Mouse (Mus musculus) lung, embryonic 16.5 days (tissue): ENCODE results near the gene 4930556J24Rik. TPM values are rescaled to one million over a fixed set of nuclear protein-coding genes. Genes with fewer than 3 reads are reported as not detected.
A peak's percentile ranks its signal among the peaks of the same experiment; 100 is the strongest.

Experiments
- ATAC-seq: fragments of 200-750 bp; cut with Nextera tagmentation; 2 replicates; pipeline ENCODE4 v1.8.0; 2017; ENCODE audit warnings: low read depth, mild to moderate bottlenecking, moderate library complexity
- H3K27ac ChIP-seq: fragments of 300-500 bp; sonication (generic); 2 replicates; pipeline ENCODE4 v1.5.1; 2014; ENCODE audit warnings: mild to moderate bottlenecking, control low read depth, low read length
- H3K27me3 ChIP-seq: fragments of 300-500 bp; sonication (generic); 2 replicates; pipeline ENCODE4 v1.6.1; 2014; ENCODE audit warnings: low read depth, low read length, mixed read lengths; ENCODE audit not compliant: control insufficient read depth, insufficient read depth
- H3K36me3 ChIP-seq: fragments of 300-500 bp; sonication (generic); 2 replicates; pipeline ENCODE4 v1.6.1; 2014; ENCODE audit warnings: low read length; ENCODE audit not compliant: control insufficient read depth, insufficient read depth
- H3K4me1 ChIP-seq: fragments of 300-500 bp; sonication (generic); replicated peaks from 2 replicates; pipeline ENCODE4 v1.6.1; 2014; ENCODE audit warnings: low read length, mixed read lengths; ENCODE audit not compliant: control insufficient read depth, insufficient read depth
- H3K4me2 ChIP-seq: fragments of 300-500 bp; sonication (generic); 2 replicates; pipeline ENCODE4 v1.6.1; 2014; ENCODE audit warnings: low read depth, low read length, control low read depth
- H3K4me3 ChIP-seq: fragments of 300-500 bp; sonication (generic); 2 replicates; pipeline ENCODE4 v1.5.1; 2014; ENCODE audit warnings: mild to moderate bottlenecking, low read length, control low read depth
- H3K9ac ChIP-seq: fragments of 300-500 bp; sonication (generic); 2 replicates; pipeline ENCODE4 v1.6.1; 2014; ENCODE audit warnings: low read length, control low read depth
- H3K9me3 ChIP-seq: fragments of 300-500 bp; sonication (generic); 2 replicates; pipeline ENCODE4 v1.6.1; 2016; ENCODE audit warnings: low read length; ENCODE audit not compliant: control insufficient read depth
- WGBS: fragments of 180-500 bp; shearing (Covaris S2); extraction: QIAGEN DNeasy Blood & Tissue Kit; methylation state at CpG from one replicate; pipeline ENCODE4 v1.1.7; 2014; 5-methylcytosine and 5-hydroxymethylcytosine counted together
- polyA plus RNA-seq: library from polyadenylated mRNA; unstranded; fragments of >200 nt; fragmentation: Nextera tagmentation; extraction: Ambion mirVana; gene quantifications from 2 replicates; pipeline ENCODE4 v1.2.1, GENCODE M21; 2015

4930556J24Rik gene
- polyA plus RNA-seq, 1 experiment from 2014 or later, result 0.38 TPM

DNA sequence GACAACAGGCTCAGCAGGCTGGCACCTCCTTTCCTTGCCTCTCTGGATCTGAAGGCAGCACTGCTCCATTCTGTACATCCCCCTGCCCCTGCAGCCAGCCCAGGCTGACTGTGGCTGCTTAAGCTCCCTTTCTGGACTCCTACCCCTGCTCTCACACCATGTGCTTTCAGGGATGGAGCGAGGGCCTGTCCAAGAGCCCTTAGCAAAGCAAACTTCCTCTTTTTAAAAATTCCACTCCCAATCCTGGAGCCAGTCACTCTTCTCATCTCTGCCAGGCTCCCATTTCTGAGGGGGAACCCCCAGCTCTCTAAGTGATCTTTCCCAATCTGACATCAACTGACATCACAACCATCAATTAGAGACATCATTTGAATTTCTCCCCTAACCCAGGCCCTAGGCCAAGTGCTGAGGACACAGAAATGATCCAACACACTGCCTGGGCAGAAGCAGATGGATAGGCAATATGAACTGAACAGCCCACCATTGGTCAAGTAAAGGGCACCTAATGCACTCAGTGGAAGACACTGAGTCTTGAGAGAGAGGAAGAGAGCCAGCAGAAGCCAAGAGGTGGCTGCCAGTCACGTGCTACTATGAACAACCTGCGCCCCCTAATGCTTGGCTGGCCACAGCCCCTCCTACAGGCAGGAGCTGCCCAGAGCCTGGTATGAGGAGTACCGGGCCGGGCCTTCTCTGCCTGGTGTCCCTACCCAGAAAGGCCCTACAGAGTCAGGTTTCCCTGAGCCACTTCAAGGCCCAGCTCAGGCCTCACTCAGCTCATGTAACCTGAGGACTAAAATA lies 65.9 kb downstream of the 4930556J24Rik start:
- WGBS, result 53% methylated on average over 5 of the region's 5 CpGs
- no peak overlapping the region for H3K9ac ChIP-seq
- no peak overlapping the region for H3K4me3 ChIP-seq
- peaks cover 26% of the 10 kb centered on the region for H3K4me1 ChIP-seq
- no peaks in the 10 kb centered on the region for H3K36me3 ChIP-seq
- no peaks in the 10 kb centered on the region for H3K27me3 ChIP-seq
- no peak for ATAC-seq
- H3K27ac ChIP-seq, result no peak overlapping the region
- H3K4me2 ChIP-seq, result no peak overlapping the region
- H3K9me3 ChIP-seq, result no peaks in the 10 kb centered on the region

DNA sequence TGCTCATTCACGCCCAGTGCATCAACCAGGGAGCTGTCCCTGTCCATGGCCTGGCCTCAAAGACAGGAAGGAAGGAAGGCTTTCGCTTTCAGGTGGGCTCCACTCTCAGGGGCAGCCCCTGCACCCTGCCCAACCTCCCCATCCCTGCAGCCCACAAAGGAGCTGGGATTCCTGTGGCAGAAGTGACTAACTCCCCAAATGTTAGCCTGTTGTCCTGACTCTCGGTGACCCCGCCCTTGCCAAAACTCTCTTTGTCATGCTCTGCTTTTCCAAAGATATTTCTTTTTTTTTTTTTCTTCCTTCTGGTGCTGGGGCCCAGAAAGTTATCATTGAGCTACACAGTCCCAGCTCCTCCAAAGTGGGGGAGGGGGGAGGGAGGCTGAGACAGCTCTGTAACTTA lies 67.3 kb downstream of the 4930556J24Rik start:
- ATAC-seq, result no peak
- no peaks in the 10 kb centered on the region for H3K9me3 ChIP-seq
- peaks cover 23% of the 10 kb centered on the region for H3K4me1 ChIP-seq
- no peak overlapping the region for H3K27ac ChIP-seq
- no peak overlapping the region for H3K4me2 ChIP-seq
- H3K9ac ChIP-seq, result no peak overlapping the region
- no peaks in the 10 kb centered on the region for H3K27me3 ChIP-seq
- no peaks in the 10 kb centered on the region for H3K36me3 ChIP-seq
- no peak overlapping the region for H3K4me3 ChIP-seq
- 73% methylated on average over 4 of the region's 4 CpGs for WGBS

DNA sequence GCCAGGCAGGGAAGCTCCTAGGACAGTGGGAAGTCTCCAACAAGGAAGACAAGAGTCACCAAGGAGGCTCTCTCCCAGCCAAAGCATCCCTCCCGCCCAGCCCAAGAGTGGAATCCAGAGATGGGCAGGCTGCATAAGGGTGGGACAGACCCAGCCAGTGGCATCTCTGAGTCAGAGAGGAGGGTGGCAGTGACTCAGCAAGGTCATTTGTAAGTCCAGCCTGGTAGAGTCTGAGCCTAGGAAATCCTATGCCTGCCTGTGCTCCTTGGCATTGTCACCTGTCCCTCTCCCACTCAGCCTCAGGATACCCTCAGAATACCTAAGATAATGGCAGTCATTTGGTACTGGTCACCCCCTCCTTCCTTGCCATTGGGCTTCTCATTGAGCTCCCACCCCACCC lies 71.1 kb downstream of the 4930556J24Rik start:
- no peak for ATAC-seq
- WGBS, result 85% methylated on average over 1 of the region's 1 CpGs
- H3K9me3 ChIP-seq, result no peaks in the 10 kb centered on the region
- no peak overlapping the region for H3K27ac ChIP-seq
- H3K4me1 ChIP-seq, result peaks cover 7% of the 10 kb centered on the region; the same call in 1 of the 2 replicates
- no peak overlapping the region for H3K4me3 ChIP-seq
- no peaks in the 10 kb centered on the region for H3K36me3 ChIP-seq
- no peaks in the 10 kb centered on the region for H3K27me3 ChIP-seq
- no peak overlapping the region for H3K4me2 ChIP-seq
- H3K9ac ChIP-seq, result no peak overlapping the region

GRCm38 (mm10) chr11:3904673-3905072 lies 71.9 kb downstream of the 4930556J24Rik start:
- ATAC-seq, result no peak
- no peaks in the 10 kb centered on the region for H3K36me3 ChIP-seq
- no peak overlapping the region for H3K9ac ChIP-seq
- peaks cover 7% of the 10 kb centered on the region; the same call in 1 of the 2 replicates for H3K4me1 ChIP-seq
- no peak overlapping the region for H3K27ac ChIP-seq
- WGBS, result 71% methylated on average over 6 of the region's 6 CpGs
- H3K4me2 ChIP-seq, result no peak overlapping the region
- no peak overlapping the region for H3K4me3 ChIP-seq
- no peaks in the 10 kb centered on the region for H3K9me3 ChIP-seq
- H3K27me3 ChIP-seq, result no peaks in the 10 kb centered on the region

DNA sequence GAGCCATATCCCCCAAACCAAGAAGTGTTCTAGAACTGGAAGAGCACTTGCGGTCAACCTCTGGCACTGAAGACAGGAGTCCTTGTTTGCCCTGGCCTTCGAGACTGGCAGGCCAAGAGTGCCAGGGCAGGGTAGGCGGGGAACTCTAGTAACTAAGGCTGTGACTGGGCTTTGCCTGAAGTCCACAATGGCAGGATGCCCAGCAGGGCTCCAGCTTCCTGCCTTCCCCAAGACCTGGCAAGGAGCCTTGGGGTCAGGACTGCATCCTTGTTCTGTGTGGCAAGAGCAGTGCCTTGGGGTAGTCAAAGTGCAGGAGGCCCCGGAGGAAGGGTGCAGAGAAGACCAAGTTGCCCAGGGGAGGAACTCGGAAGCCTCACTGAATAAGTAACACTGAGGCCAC lies 73.5 kb downstream of the 4930556J24Rik start:
- peak; percentile 76 for ATAC-seq
- Histone ChIP-seq H3K9ac (no peak overlapping the region), H3K27me3 (no peaks in the 10 kb centered on the region), H3K9me3 (no peaks in the 10 kb centered on the region), H3K27ac (no peak overlapping the region), H3K4me1 (peaks cover 7% of the 10 kb centered on the region; the same call in 1 of the 2 replicates), H3K36me3 (no peaks in the 10 kb centered on the region), H3K4me3 (no peak overlapping the region), H3K4me2 (no peak overlapping the region)
- 61% methylated on average over 5 of the region's 5 CpGs for WGBS

DNA sequence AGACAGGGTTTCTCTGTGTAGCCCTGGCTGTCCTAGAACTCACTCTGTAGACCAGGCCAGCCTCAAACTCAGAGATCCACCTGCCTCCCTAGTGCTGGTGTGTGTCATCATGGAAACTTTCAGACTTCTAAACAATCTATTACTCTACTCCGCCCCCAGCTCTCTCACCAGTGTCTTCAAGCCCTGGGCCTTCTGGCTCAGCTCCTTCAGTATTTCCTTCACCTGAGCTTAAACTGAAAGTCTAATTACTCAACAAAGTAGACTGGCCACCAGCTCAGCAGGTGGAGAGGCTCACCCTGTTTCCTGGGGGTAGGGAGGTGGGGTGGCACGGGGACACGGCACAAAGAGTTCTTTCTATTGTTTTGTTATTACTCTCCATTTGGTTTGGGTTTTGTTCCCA lies 74.1 kb downstream of the 4930556J24Rik start:
- Histone ChIP-seq H3K27ac (no peak overlapping the region), H3K4me3 (no peak overlapping the region), H3K4me2 (no peak overlapping the region), H3K4me1 (peaks cover 7% of the 10 kb centered on the region; the same call in 1 of the 2 replicates), H3K36me3 (no peaks in the 10 kb centered on the region), H3K9me3 (no peaks in the 10 kb centered on the region), H3K9ac (no peak overlapping the region), H3K27me3 (no peaks in the 10 kb centered on the region)
- no peak for ATAC-seq
- WGBS, result 86% methylated on average over 3 of the region's 3 CpGs

DNA sequence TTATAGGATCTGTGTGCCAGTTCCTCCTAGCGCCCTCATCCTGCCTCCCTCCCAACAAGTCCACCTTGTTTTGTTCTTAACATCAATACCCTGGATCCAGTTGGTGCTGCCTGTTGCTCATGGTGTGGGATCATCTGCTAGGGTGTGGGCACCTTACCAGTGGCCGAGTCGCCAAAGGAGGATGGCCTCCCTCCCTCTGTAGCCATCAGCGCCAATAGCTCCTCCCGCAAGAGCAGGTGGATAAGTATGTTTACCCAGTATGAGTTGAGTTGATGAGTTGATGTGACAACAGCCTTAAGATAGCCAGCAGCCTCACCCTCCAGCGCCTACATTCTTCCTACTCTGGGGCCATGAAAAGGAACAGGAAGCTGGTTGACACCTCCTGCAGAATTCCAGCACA lies 76.3 kb downstream of the 4930556J24Rik start:
- H3K9ac ChIP-seq, result no peak overlapping the region
- no peaks in the 10 kb centered on the region for H3K36me3 ChIP-seq
- WGBS, result 67% methylated on average over 6 of the region's 6 CpGs
- no peak for ATAC-seq
- H3K27me3 ChIP-seq, result no peaks in the 10 kb centered on the region
- no peak overlapping the region for H3K4me2 ChIP-seq
- no peak overlapping the region for H3K27ac ChIP-seq
- H3K4me1 ChIP-seq, result peaks cover 7% of the 10 kb centered on the region; the same call in 1 of the 2 replicates
- no peak overlapping the region for H3K4me3 ChIP-seq
- no peaks in the 10 kb centered on the region for H3K9me3 ChIP-seq

DNA sequence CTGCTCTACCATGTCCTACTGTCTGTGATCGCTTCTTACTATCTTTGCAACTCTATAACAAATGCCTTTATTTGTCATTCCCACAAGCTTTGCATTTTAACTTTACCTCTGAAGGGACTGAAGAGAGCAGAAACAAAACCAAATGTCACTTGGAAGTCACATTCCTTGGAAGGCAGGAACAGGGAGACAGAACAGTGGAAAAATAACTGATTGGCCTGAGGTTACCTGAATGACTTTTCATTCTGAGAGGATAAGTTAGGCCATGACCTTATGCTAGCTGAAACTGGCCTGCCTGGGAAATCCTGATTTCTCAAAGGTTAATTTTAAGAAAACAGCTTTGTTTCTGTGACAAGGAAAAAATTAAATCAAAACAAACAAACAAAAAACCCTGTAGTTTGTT lies 80.6 kb downstream of the 4930556J24Rik start:
- Histone ChIP-seq H3K27me3 (no peaks in the 10 kb centered on the region), H3K4me1 (0 out of 2 replicates have a peak, but pooled peaks cover 4% of the 10 kb centered on the region), H3K9ac (no peak overlapping the region), H3K4me2 (no peak overlapping the region; the same call in 1 of the 2 replicates), H3K4me3 (no peak overlapping the region), H3K27ac (no peak overlapping the region), H3K9me3 (no peaks in the 10 kb centered on the region), H3K36me3 (no peaks in the 10 kb centered on the region)
- WGBS, result 79% methylated on average over 1 of the region's 1 CpGs
- no peak for ATAC-seq

- Histone ChIP-seq H3K9ac (peak overlapping the region; percentile 64), H3K27ac (peak overlapping the region; percentile 76), H3K4me2 (peak overlapping the region; percentile 77), H3K4me3 (peak overlapping the region; percentile 57), H3K36me3 (no peaks in the 10 kb centered on the region), H3K4me1 (0 out of 2 replicates have a peak, but pooled peaks cover 4% of the 10 kb centered on the region), H3K9me3 (no peaks in the 10 kb centered on the region), H3K27me3 (no peaks in the 10 kb centered on the region)
- peak; percentile 37 for ATAC-seq
- 1% methylated on average over 10 of the region's 10 CpGs for WGBS
These were observed 81.1 kb downstream of the 4930556J24Rik start for GRCm38 (mm10) chr11:3895458-3895857.
